Mouse (Mus musculus) heart, adult 9 months (tissue): ENCODE results near the gene Slc28a3.

Experiments
- DNase-seq, 2 experiments: peaks; one replicate each; pipeline ENCODE4 v3.0.0; 2022; ENCODE audit warnings: low spot score in 2 of 2

Slc28a3 gene

GRCm38 (mm10) chr13:58523011-58523760 lies 87.5 kb downstream of the Slc28a3 start:
- no peak for DNase-seq

GRCm38 (mm10) chr13:58521331-58522030 lies 89.2 kb downstream of the Slc28a3 start:
- no peak for DNase-seq

- DNase-seq: no peak
These were observed 89.9 kb downstream of the Slc28a3 start for GRCm38 (mm10) chr13:58520580-58521330.

- no peak for DNase-seq
These were observed 90.6 kb downstream of the Slc28a3 start for GRCm38 (mm10) chr13:58520028-58520427.

GRCm38 (mm10) chr13:58516277-58516676 lies 94.4 kb downstream of the Slc28a3 start:
- DNase-seq: no peak

- DNase-seq: no peak
These were observed 95.0 kb downstream of the Slc28a3 start for GRCm38 (mm10) chr13:58515635-58516034.

GRCm38 (mm10) chr13:58514147-58514727 lies 96.4 kb downstream of the Slc28a3 start:
- DNase-seq: no peak

- no peak for DNase-seq
These were observed 98.8 kb downstream of the Slc28a3 start for GRCm38 (mm10) chr13:58511926-58512325.

- DNase-seq: no peak
These were observed 99.4 kb downstream of the Slc28a3 start for GRCm38 (mm10) chr13:58511248-58511647.

GRCm38 (mm10) chr13:58509241-58509640 lies 101.4 kb downstream of the Slc28a3 start:
- DNase-seq: no peak

- DNase-seq: peak in 1 of 2 experiments; percentile 27
These were observed 107.1 kb downstream of the Slc28a3 start for GRCm38 (mm10) chr13:58503610-58504009.

GRCm38 (mm10) chr13:58497809-58498208 lies 112.9 kb downstream of the Slc28a3 start:
- DNase-seq: no peak
